Mouse (Mus musculus) CH12.LX (cell line): ENCODE measurements around the gene Ddx58. TPM values are rescaled to one million over a fixed set of nuclear protein-coding genes. Genes with fewer than 3 reads are reported as not detected.

Source experiments
- DNase-seq: peaks from one replicate; pipeline ENCODE4 v3.0.0-alpha.2; 2013; ENCODE audit errors: extremely low read depth
- H3K27ac ChIP-seq: 2 replicates; pipeline ENCODE4 v1.5.1; 2012; ENCODE audit warnings: low read depth, mild to moderate bottlenecking, control low read depth, moderate library complexity; ENCODE audit not compliant: insufficient read depth
- H3K27me3 ChIP-seq: replicated peaks from 2 replicates; pipeline ENCODE3; 2012; ENCODE audit warnings: inconsistent platforms
- H3K36me3 ChIP-seq, 2 experiments: replicated peaks in 1 of 2; 2 replicates each; pipeline versions ENCODE3 to v1.6.1; 2012; ENCODE audit warnings: inconsistent platforms in 1 of 2, low read length in 1 of 2, mild to moderate bottlenecking in 1 of 2, mixed read lengths in 1 of 2, moderate library complexity in 1 of 2; ENCODE audit not compliant: control insufficient read depth in 1 of 2, insufficient read depth in 1 of 2
- H3K4me1 ChIP-seq, 2 experiments: 2 replicates each; pipeline ENCODE4 v1.6.1; 2012; ENCODE audit warnings: inconsistent platforms in 1 of 2, moderate library complexity in 1 of 2; ENCODE audit not compliant: insufficient read depth in 2 of 2, control insufficient read depth in 1 of 2
- H3K4me2 ChIP-seq: 2 replicates; pipeline ENCODE4 v1.6.1; 2012; ENCODE audit warnings: low read depth, mild to moderate bottlenecking, control low read depth; ENCODE audit not compliant: poor library complexity, insufficient read depth, severe bottlenecking
- H3K4me3 ChIP-seq, 3 experiments: fragments of 150-350 bp in 1 of 3; sonication (generic) in 1 of 3; replicated peaks in 1 of 3; 2 replicates each; pipeline versions ENCODE3 to v1.5.1; 2011 to 2012; ENCODE audit warnings: low read depth in 2 of 3, low read length in 2 of 3, mild to moderate bottlenecking in 2 of 3, moderate library complexity in 2 of 3, control low read depth in 1 of 3, improper control_type of control experiment in 1 of 3, inconsistent platforms in 1 of 3, mixed read lengths in 1 of 3; ENCODE audit not compliant: poor library complexity in 1 of 3
- H3K79me2 ChIP-seq: replicated peaks from 2 replicates; pipeline ENCODE4 v1.6.1; 2012; ENCODE audit warnings: mild to moderate bottlenecking, moderate library complexity; ENCODE audit not compliant: control insufficient read depth, poor library complexity, insufficient read depth, severe bottlenecking; ENCODE audit errors: extremely low read depth
- H3K9ac ChIP-seq: 2 replicates; pipeline ENCODE4 v1.6.1; 2012; ENCODE audit warnings: low read depth, mild to moderate bottlenecking, control low read depth, moderate library complexity; ENCODE audit not compliant: insufficient read depth
- H3K9me3 ChIP-seq: replicated peaks from 2 replicates; pipeline ENCODE3; 2012; ENCODE audit warnings: low read length, inconsistent platforms, mixed read lengths
- CHD1 ChIP-seq: IDR thresholded peaks from 2 replicates; pipeline ENCODE4 v1.6.1; 2012; ENCODE audit warnings: low read depth, low read length, improper control_type of control experiment, inconsistent platforms
- CHD2 ChIP-seq: IDR thresholded peaks from 2 replicates; pipeline ENCODE4 v1.6.1; 2011; ENCODE audit warnings: low read length, improper control_type of control experiment
- CTCF ChIP-seq, 2 experiments: IDR thresholded peaks in 1 of 2; conservative IDR thresholded peaks in 1 of 2; 2 replicates each; pipeline ENCODE4 v1.5.1; 2011 to 2012; ENCODE audit warnings: low read depth in 2 of 2, low read length in 2 of 2, improper control_type of control experiment in 1 of 2, inconsistent platforms in 1 of 2, mild to moderate bottlenecking in 1 of 2, moderate library complexity in 1 of 2
- ELF1 ChIP-seq: IDR thresholded peaks from 2 replicates; pipeline ENCODE4 v1.6.1; 2014; ENCODE audit warnings: low read depth, mild to moderate bottlenecking, inconsistent platforms, low read length, improper control_type of control experiment
- EP300 ChIP-seq: IDR thresholded peaks from 2 replicates; pipeline ENCODE4 v1.6.1; 2011; ENCODE audit warnings: low read length, improper control_type of control experiment
- GABPA ChIP-seq: IDR thresholded peaks from 2 replicates; pipeline ENCODE4 v1.6.1; 2012; ENCODE audit warnings: low read depth, low read length, improper control_type of control experiment, inconsistent platforms; ENCODE audit not compliant: insufficient replicate concordance
- HCFC1 ChIP-seq: IDR thresholded peaks from 2 replicates; pipeline ENCODE4 v1.6.1; 2012; ENCODE audit warnings: low read depth, mild to moderate bottlenecking, inconsistent platforms, low read length, improper control_type of control experiment
- IRF4 ChIP-seq: IDR thresholded peaks from 2 replicates; pipeline ENCODE4 v1.6.1; 2014; ENCODE audit warnings: low read depth, mild to moderate bottlenecking, inconsistent platforms, low read length, improper control_type of control experiment
- JUN ChIP-seq: IDR thresholded peaks from 2 replicates; pipeline ENCODE4 v1.6.1; 2011; ENCODE audit warnings: low read depth, mild to moderate bottlenecking, low read length, improper control_type of control experiment, moderate library complexity; ENCODE audit not compliant: insufficient read depth
- JUND ChIP-seq: conservative IDR thresholded peaks from 2 replicates; pipeline ENCODE4 v1.6.1; 2011; ENCODE audit warnings: low read depth, low read length, improper control_type of control experiment
- KAT2A ChIP-seq: IDR thresholded peaks from 2 replicates; pipeline ENCODE4 v1.6.1; 2012; ENCODE audit warnings: low read length, improper control_type of control experiment, inconsistent platforms; ENCODE audit not compliant: insufficient replicate concordance
- MAFK ChIP-seq: IDR thresholded peaks from 2 replicates; pipeline ENCODE4 v1.6.1; 2011; ENCODE audit warnings: low read length, improper control_type of control experiment; ENCODE audit not compliant: insufficient replicate concordance
- MAX ChIP-seq: IDR thresholded peaks from 2 replicates; pipeline ENCODE4 v1.6.1; 2011; ENCODE audit warnings: low read length, improper control_type of control experiment
- MAZ ChIP-seq: IDR thresholded peaks from 2 replicates; pipeline ENCODE4 v1.6.1; 2012; ENCODE audit warnings: low read depth, mild to moderate bottlenecking, inconsistent platforms, low read length, improper control_type of control experiment, moderate library complexity
- MXI1 ChIP-seq: IDR thresholded peaks from 2 replicates; pipeline ENCODE4 v1.6.1; 2011; ENCODE audit warnings: mild to moderate bottlenecking, low read depth, low read length, improper control_type of control experiment
- MYC ChIP-seq: IDR thresholded peaks from 2 replicates; pipeline ENCODE4 v1.6.1; 2011; ENCODE audit warnings: low read depth, mild to moderate bottlenecking, improper control_type of control experiment, low read length
- NELFE ChIP-seq: IDR thresholded peaks from 2 replicates; pipeline ENCODE4 v1.6.1; 2011; ENCODE audit warnings: low read depth, low read length, improper control_type of control experiment
- PAX5 ChIP-seq: IDR thresholded peaks from 2 replicates; pipeline ENCODE4 v1.6.1; 2012; ENCODE audit warnings: low read length, inconsistent platforms, mixed read lengths
- POLR2A ChIP-seq: IDR thresholded peaks from 2 replicates; pipeline ENCODE4 v1.6.1; 2011; ENCODE audit warnings: low read depth, mild to moderate bottlenecking, improper control_type of control experiment, low read length
- POLR2AphosphoS2 ChIP-seq: IDR thresholded peaks from 2 replicates; pipeline ENCODE4 v1.6.1; 2011; ENCODE audit warnings: low read depth, low read length, improper control_type of control experiment
- RAD21 ChIP-seq: IDR thresholded peaks from 2 replicates; pipeline ENCODE4 v1.6.1; 2011; ENCODE audit warnings: low read depth, mild to moderate bottlenecking, low read length, improper control_type of control experiment, moderate library complexity
- SIN3A ChIP-seq: IDR thresholded peaks from 2 replicates; pipeline ENCODE4 v1.6.1; 2012; ENCODE audit warnings: low read length, improper control_type of control experiment, inconsistent platforms
- USF1 ChIP-seq: IDR thresholded peaks from 2 replicates; pipeline ENCODE4 v1.6.1; 2014; ENCODE audit warnings: low read depth, mild to moderate bottlenecking, inconsistent platforms, low read length, improper control_type of control experiment
- USF2 ChIP-seq: conservative IDR thresholded peaks from 2 replicates; pipeline ENCODE4 v1.6.1; 2011; ENCODE audit warnings: low read depth, low read length, improper control_type of control experiment
- ZC3H11A ChIP-seq: IDR thresholded peaks from 2 replicates; pipeline ENCODE4 v1.6.1; 2012; ENCODE audit warnings: low read depth, mild to moderate bottlenecking, inconsistent platforms, low read length, improper control_type of control experiment
- ZKSCAN1 ChIP-seq: IDR thresholded peaks from 2 replicates; pipeline ENCODE4 v1.6.1; 2012; ENCODE audit warnings: low read depth, inconsistent platforms, low read length, improper control_type of control experiment, borderline replicate concordance
- ZNF384 ChIP-seq: IDR thresholded peaks from 2 replicates; pipeline ENCODE4 v1.6.1; 2012; ENCODE audit warnings: low read depth, low read length, improper control_type of control experiment, inconsistent platforms
- dilution Hi-C: fragments of 300-500 bp; cut with MboI; formaldehyde crosslinking; loops from 2 replicates; pipeline ENCODE4 v1.14.3; 2020; ENCODE audit warnings: low sequenced_read_pairs; ENCODE audit not compliant: extremely low pct_unique_long_range_greater_than_20kb, extremely low pct_ligation_motif_present
- in situ Hi-C: fragments of 300-500 bp; cut with MboI; formaldehyde crosslinking; loops from 3 replicates; pipeline ENCODE4 v1.14.3; 2019; ENCODE audit warnings: low sequenced_read_pairs, low pct_ligation_motif_present, low pct_unique_long_range_greater_than_20kb, mixed read lengths
- polyA plus RNA-seq: library from polyadenylated mRNA; unstranded; fragments of >175 nt; gene quantifications from 2 replicates; pipeline ENCODE4 v1.2.1, GENCODE M21; 2012; ENCODE audit warnings: low read depth; ENCODE audit not compliant: insufficient read length
- total RNA-seq, 2 experiments: library from RNA; depleted of rRNA; stranded (reverse); fragments of 300-350 nt in 1 of 2; fragments of >200 nt in 1 of 2; gene quantifications; 2 replicates each; pipeline ENCODE4 v1.2.3; 2012 to 2014

The Ddx58 gene
- total and polyA plus RNA-seq, 3 experiments = 4.2 to 7.3 (median 6.6) TPM

GRCm38 (mm10) chr4:40156153-40156552 is 83.5 kb downstream of the Ddx58 start:
- H3K36me3 ChIP-seq = peaks cover 0 to 23% of the 10 kb centered on the region in 2 experiments
- no peak for TF ChIP-seq CHD1
- TF ChIP-seq PAX5 = no peak
- TF ChIP-seq MYC = no peak
- no peak for TF ChIP-seq MAZ
- no peak for TF ChIP-seq USF2
- no peak for TF ChIP-seq USF1
- no peak for TF ChIP-seq JUND
- no peak for TF ChIP-seq ZC3H11A
- no peak for TF ChIP-seq KAT2A
- no peak for TF ChIP-seq CTCF (conservative IDR thresholded peaks at IDR 0.05 in 1 of 2, IDR thresholded peaks at IDR 0.05 in 1 of 2; ENCODE audit: low read depth in 2 of 2, low read length in 2 of 2)
- no peak for TF ChIP-seq MXI1
- no peak for TF ChIP-seq HCFC1
- TF ChIP-seq, all 38 proteins: peak for 0
- no peak for DNase-seq
- H3K9me3 ChIP-seq = peaks cover 6% of the 10 kb centered on the region
- no peak overlapping the region for H3K9ac ChIP-seq
- H3K79me2 ChIP-seq = no peaks in the 10 kb centered on the region
- no peak overlapping the region for H3K4me3 ChIP-seq
- H3K4me1 ChIP-seq = peaks cover 0 to 29% of the 10 kb centered on the region in 2 experiments; a peak in 2 of 4 replicates
- H3K4me2 ChIP-seq = no peak overlapping the region
- in situ Hi-C loops (no loop called here), dilution Hi-C loops (no loop called here)
- no peak overlapping the region for H3K27ac ChIP-seq
- no peaks in the 10 kb centered on the region for H3K27me3 ChIP-seq

GRCm38 (mm10) chr4:40155467-40155999 is 84.1 kb downstream of the Ddx58 start:
- Histone ChIP-seq H3K4me2 (no peak overlapping the region), H3K36me3 (peaks cover 0 to 18% of the 10 kb centered on the region in 2 experiments), H3K79me2 (no peaks in the 10 kb centered on the region), H3K4me3 (no peak overlapping the region), H3K4me1 (peaks cover 0 to 29% of the 10 kb centered on the region in 2 experiments; a peak in 2 of 4 replicates), H3K27me3 (no peaks in the 10 kb centered on the region), H3K9ac (no peak overlapping the region), H3K27ac (no peak overlapping the region), H3K9me3 (peaks cover under 1% of the 10 kb centered on the region)
- dilution Hi-C loops (no loop called here), in situ Hi-C loops (no loop called here)
- no peak for DNase-seq
- TF ChIP-seq HCFC1 (no peak), EP300 (no peak), JUN (no peak), IRF4 (no peak), ZNF384 (no peak), KAT2A (no peak), USF2 (no peak), RAD21 (no peak), ZKSCAN1 (no peak), NELFE (no peak), ELF1 (no peak), POLR2A (no peak), MAFK (no peak), CHD2 (no peak), MYC (no peak), MAX (no peak), GABPA (no peak), USF1 (no peak), SIN3A (no peak), POLR2AphosphoS2 (no peak)
